Mouse (Mus musculus): ENCODE data around the gene Fgd6. TPM values are rescaled to one million over a fixed set of nuclear protein-coding genes. Genes with fewer than 3 reads are reported as not detected.
A peak's percentile ranks its signal among the peaks of the same experiment; 100 is the strongest.

Fgd6 gene
- polyA plus RNA-seq, 1 experiment, result 5.3 TPM

DNA sequence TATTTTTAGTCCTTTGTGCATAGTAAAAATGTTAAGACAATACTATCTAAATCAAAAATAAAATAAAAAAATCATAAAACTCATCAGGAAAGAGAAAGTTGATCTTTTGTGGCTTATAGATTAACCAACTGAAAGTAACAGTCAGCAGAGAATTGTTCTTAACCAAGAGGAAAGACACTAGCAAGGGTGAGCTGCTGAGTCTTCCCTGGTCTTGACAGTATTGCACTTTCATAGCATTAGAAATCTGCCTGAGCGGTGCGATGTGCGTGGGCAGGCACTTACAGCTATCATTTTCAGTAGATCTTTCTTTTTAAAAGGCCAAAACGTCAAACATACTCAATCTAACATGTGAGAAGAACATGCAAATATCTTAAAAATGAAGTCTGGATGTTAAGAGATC is 14.7 kb upstream of the Fgd6 start:
- no peak for TF ChIP-seq EP300 (IDR thresholded peaks at IDR 0.05; ENCODE audit: insufficient read depth, low read depth, low read length)
- no peak for TF ChIP-seq POLR2A (IDR thresholded peaks at IDR 0.05; ENCODE audit: insufficient read depth, low read length)
- TF ChIP-seq CTCF (IDR thresholded peaks at IDR 0.05; ENCODE audit: low read depth, low read length), result no peak
- no peak overlapping the region for H3K9ac ChIP-seq (ENCODE audit: low read depth, poor library complexity, severe bottlenecking)
- H3K4me1 ChIP-seq (ENCODE audit: control insufficient read depth, insufficient read depth, low read length), result no peaks in the 10 kb centered on the region
- no peaks in the 10 kb centered on the region for H3K36me3 ChIP-seq (ENCODE audit: control insufficient read depth, insufficient read depth, low read length, poor library complexity, severe bottlenecking)
- no peak overlapping the region for H3K4me3 ChIP-seq (ENCODE audit: low read depth, low read length)
- no peaks in the 10 kb centered on the region for H3K9me3 ChIP-seq (replicated peaks; ENCODE audit: control insufficient read depth, insufficient read depth, low read length, poor library complexity, severe bottlenecking)
- no peak overlapping the region for H3K27ac ChIP-seq (ENCODE audit: insufficient read depth, low read length)
- no peaks in the 10 kb centered on the region for H3K27me3 ChIP-seq (ENCODE audit: control insufficient read depth, insufficient read depth, low read length, poor library complexity, severe bottlenecking)

DNA sequence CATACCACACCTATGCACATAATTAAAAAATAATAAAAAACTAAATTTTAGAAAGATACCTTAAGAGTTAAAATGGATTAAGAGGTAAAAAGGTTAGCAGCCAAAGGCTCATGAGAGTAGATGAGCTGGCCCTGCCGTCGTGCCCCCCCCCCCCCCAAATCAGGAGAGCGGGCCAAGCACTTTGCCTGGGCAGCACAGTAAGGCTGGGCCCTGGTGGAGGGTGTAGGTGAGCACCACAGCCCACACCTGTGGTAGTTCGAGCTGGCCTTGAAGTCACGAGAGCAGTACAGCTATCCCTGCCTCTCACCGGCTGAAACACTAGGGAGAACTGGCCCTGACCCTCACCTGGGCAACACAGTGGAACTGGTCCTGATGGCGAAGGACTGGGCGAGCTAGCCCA is 10.7 kb upstream of the Fgd6 start:
- Histone ChIP-seq H3K27me3 (ENCODE audit: control insufficient read depth, insufficient read depth, low read length, poor library complexity, severe bottlenecking) (no peaks in the 10 kb centered on the region), H3K9ac (ENCODE audit: low read depth, poor library complexity, severe bottlenecking) (no peak overlapping the region), H3K36me3 (ENCODE audit: control insufficient read depth, insufficient read depth, low read length, poor library complexity, severe bottlenecking) (no peaks in the 10 kb centered on the region), H3K27ac (ENCODE audit: insufficient read depth, low read length) (no peak overlapping the region), H3K4me1 (ENCODE audit: control insufficient read depth, insufficient read depth, low read length) (no peaks in the 10 kb centered on the region), H3K4me3 (ENCODE audit: low read depth, low read length) (no peak overlapping the region), H3K9me3 (replicated peaks; ENCODE audit: control insufficient read depth, insufficient read depth, low read length, poor library complexity, severe bottlenecking) (no peaks in the 10 kb centered on the region)
- no peak for TF ChIP-seq CTCF (IDR thresholded peaks at IDR 0.05; ENCODE audit: low read depth, low read length)
- no peak for TF ChIP-seq EP300 (IDR thresholded peaks at IDR 0.05; ENCODE audit: insufficient read depth, low read depth, low read length)
- no peak for TF ChIP-seq POLR2A (IDR thresholded peaks at IDR 0.05; ENCODE audit: insufficient read depth, low read length)

DNA sequence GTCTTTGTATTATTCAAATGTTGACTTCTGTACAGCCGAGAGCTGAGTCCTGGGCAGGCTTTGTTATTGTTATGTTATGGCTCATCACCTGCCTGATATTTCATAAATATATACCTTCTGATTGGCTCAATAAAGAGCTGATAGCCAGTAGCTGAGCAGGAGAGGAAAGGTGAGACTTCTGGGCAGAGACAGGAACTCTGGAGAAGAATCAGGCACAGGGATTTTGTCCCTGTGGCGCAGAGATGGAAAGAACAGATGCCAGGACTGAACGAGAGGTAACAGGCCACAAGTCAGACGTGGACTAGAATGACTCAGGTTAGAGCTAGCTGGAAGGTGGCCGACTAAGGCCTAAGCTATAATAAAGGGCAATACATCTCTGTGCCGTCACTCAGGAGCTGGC is 7.3 kb upstream of the Fgd6 start:
- TF ChIP-seq POLR2A (IDR thresholded peaks at IDR 0.05; ENCODE audit: insufficient read depth, low read length) (no peak), CTCF (IDR thresholded peaks at IDR 0.05; ENCODE audit: low read depth, low read length) (no peak), EP300 (IDR thresholded peaks at IDR 0.05; ENCODE audit: insufficient read depth, low read depth, low read length) (no peak)
- Histone ChIP-seq H3K4me3 (ENCODE audit: low read depth, low read length) (no peak overlapping the region), H3K36me3 (ENCODE audit: control insufficient read depth, insufficient read depth, low read length, poor library complexity, severe bottlenecking) (no peaks in the 10 kb centered on the region; the same call in 1 of the 2 replicates), H3K4me1 (ENCODE audit: control insufficient read depth, insufficient read depth, low read length) (no peaks in the 10 kb centered on the region), H3K9me3 (replicated peaks; ENCODE audit: control insufficient read depth, insufficient read depth, low read length, poor library complexity, severe bottlenecking) (no peaks in the 10 kb centered on the region), H3K27ac (ENCODE audit: insufficient read depth, low read length) (no peak overlapping the region), H3K27me3 (ENCODE audit: control insufficient read depth, insufficient read depth, low read length, poor library complexity, severe bottlenecking) (no peaks in the 10 kb centered on the region), H3K9ac (ENCODE audit: low read depth, poor library complexity, severe bottlenecking) (no peak overlapping the region)

DNA sequence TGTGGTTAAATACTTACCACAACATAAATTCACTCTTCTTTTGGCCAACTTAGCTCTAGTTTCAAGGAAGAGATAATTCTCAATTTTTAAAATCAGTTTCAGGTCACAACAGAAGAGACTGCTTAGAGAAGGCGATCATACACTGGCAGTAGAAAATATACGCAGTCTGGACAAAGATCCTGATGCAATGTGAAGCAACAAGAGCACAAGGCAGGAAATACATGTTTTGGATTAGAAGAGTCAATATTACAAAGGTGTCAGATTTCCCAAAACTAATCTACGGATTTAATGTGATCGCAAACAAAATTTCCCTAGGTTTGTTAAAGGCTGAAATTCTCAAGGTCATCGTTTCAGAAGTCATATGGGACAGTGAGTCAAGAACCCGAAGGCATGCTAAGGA is 4.6 kb upstream of the Fgd6 start:
- TF ChIP-seq EP300 (IDR thresholded peaks at IDR 0.05; ENCODE audit: insufficient read depth, low read depth, low read length) (no peak), POLR2A (IDR thresholded peaks at IDR 0.05; ENCODE audit: insufficient read depth, low read length) (no peak), CTCF (IDR thresholded peaks at IDR 0.05; ENCODE audit: low read depth, low read length) (no peak)
- Histone ChIP-seq H3K27me3 (ENCODE audit: control insufficient read depth, insufficient read depth, low read length, poor library complexity, severe bottlenecking) (no peaks in the 10 kb centered on the region), H3K4me1 (ENCODE audit: control insufficient read depth, insufficient read depth, low read length) (no peaks in the 10 kb centered on the region), H3K36me3 (ENCODE audit: control insufficient read depth, insufficient read depth, low read length, poor library complexity, severe bottlenecking) (no peaks in the 10 kb centered on the region; the same call in 1 of the 2 replicates), H3K9me3 (replicated peaks; ENCODE audit: control insufficient read depth, insufficient read depth, low read length, poor library complexity, severe bottlenecking) (no peaks in the 10 kb centered on the region), H3K27ac (ENCODE audit: insufficient read depth, low read length) (no peak overlapping the region), H3K9ac (ENCODE audit: low read depth, poor library complexity, severe bottlenecking) (no peak overlapping the region), H3K4me3 (ENCODE audit: low read depth, low read length) (no peak overlapping the region)

DNA sequence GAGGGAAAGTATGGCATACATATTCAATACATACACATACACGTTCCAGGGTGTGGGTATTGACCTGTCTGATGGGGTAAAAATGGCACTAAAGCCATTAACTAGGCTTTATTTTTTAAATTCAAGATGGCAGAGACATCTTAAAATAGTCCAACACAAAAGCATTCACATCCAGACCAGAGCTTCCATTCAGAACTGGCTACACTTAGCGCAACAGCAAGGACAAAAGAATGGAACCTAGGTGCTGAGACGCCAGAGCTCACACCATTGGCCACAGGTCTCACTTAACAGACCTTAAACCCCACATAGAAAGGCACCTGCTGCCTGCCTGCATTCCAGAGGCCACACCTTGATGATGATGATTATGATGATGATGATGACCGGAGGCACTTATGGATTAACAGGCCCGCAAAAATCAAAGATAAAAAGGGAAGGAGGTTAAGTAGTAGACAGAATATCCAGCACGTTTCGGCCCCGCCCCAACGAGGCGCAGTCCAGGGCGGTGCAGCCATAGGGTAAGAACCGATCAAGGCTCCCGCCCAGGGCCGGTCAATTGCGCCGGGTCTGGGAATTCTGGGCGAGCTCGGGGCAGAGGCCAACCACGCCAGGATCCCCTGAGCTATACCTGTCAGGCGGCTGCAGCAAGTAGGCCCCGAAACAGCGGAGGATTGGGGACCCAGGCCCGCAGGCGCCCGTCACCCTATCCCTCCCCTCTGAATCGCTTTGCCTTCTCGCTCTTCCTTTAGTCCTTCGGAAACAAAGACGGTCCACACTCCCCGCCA is 734 bp upstream of the Fgd6 start:
- TF ChIP-seq EP300 (IDR thresholded peaks at IDR 0.05; ENCODE audit: insufficient read depth, low read depth, low read length) (no peak), CTCF (IDR thresholded peaks at IDR 0.05; ENCODE audit: low read depth, low read length) (no peak), POLR2A (IDR thresholded peaks at IDR 0.05; ENCODE audit: insufficient read depth, low read length) (no peak)
- H3K9me3 ChIP-seq (replicated peaks; ENCODE audit: control insufficient read depth, insufficient read depth, low read length, poor library complexity, severe bottlenecking), result no peaks in the 10 kb centered on the region
- no peak overlapping the region for H3K27ac ChIP-seq (ENCODE audit: insufficient read depth, low read length)

DNA sequence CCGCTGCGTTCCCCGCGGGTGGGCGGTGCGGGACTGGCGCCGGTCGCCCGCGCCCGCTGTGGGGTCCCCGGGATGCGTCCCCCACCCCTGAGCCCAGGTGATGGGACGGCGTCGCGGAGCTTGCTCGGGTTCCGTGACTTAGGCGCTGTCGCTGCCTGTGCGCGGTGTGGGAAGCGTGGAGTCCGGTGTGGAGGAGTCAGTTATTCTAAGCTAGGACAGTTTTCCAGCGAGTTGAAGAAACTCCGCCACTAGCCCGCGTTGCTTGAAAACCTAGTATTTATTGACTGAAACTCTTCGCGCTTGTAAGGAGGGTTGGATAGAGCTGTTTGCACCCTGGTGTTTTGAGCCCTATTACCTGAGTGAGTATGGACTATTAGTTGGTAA is 566 bp downstream of the Fgd6 start:
- H3K36me3 ChIP-seq (ENCODE audit: control insufficient read depth, insufficient read depth, low read length, poor library complexity, severe bottlenecking), result no peaks in the 10 kb centered on the region
- H3K27ac ChIP-seq (ENCODE audit: insufficient read depth, low read length), result no peak overlapping the region
- H3K4me1 ChIP-seq (ENCODE audit: control insufficient read depth, insufficient read depth, low read length), result no peaks in the 10 kb centered on the region
- no peaks in the 10 kb centered on the region for H3K9me3 ChIP-seq (replicated peaks; ENCODE audit: control insufficient read depth, insufficient read depth, low read length, poor library complexity, severe bottlenecking)
- H3K9ac ChIP-seq (ENCODE audit: low read depth, poor library complexity, severe bottlenecking), result peak overlapping the region; percentile 68
- H3K4me3 ChIP-seq (ENCODE audit: low read depth, low read length), result peak overlapping the region; percentile 84
- H3K27me3 ChIP-seq (ENCODE audit: control insufficient read depth, insufficient read depth, low read length, poor library complexity, severe bottlenecking), result no peaks in the 10 kb centered on the region
- no peak for TF ChIP-seq EP300 (IDR thresholded peaks at IDR 0.05; ENCODE audit: insufficient read depth, low read depth, low read length)
- TF ChIP-seq POLR2A (IDR thresholded peaks at IDR 0.05; ENCODE audit: insufficient read depth, low read length), result no peak
- TF ChIP-seq CTCF (IDR thresholded peaks at IDR 0.05; ENCODE audit: low read depth, low read length), result no peak

More for the DNA sequence above, 734 bp upstream of the Fgd6 start:
- H3K36me3 ChIP-seq (ENCODE audit: control insufficient read depth, insufficient read depth, low read length, poor library complexity, severe bottlenecking), result no peaks in the 10 kb centered on the region; the same call in 1 of the 2 replicates
- H3K4me1 ChIP-seq (ENCODE audit: control insufficient read depth, insufficient read depth, low read length), result no peaks in the 10 kb centered on the region
- H3K4me3 ChIP-seq (ENCODE audit: low read depth, low read length), result peak overlapping the region; percentile 93
- no peaks in the 10 kb centered on the region for H3K27me3 ChIP-seq (ENCODE audit: control insufficient read depth, insufficient read depth, low read length, poor library complexity, severe bottlenecking)
- peak overlapping the region; percentile 47 for H3K9ac ChIP-seq (ENCODE audit: low read depth, poor library complexity, severe bottlenecking)

Data from ES-Bruce4 (cell line).